Mouse (Mus musculus): Measurements from ENCODE around the gene Slain1. TPM values are rescaled to one million over a fixed set of nuclear protein-coding genes. Genes with fewer than 3 reads are reported as not detected.

Gene Slain1
- total RNA-seq (2023; ENCODE audit: inconsistent age) = 36.2 to 41.0 TPM (median 37.4 TPM) in 4 replicates

GRCm38 (mm10) chr14:103649896-103650334, at the start of gene Slain1:
Gene Slain1, plus strand, starts transcription at chr14:103650228.

Other genes starting within 250 kb of the Slain1 start
- not detected in 4 replicates for gene Scel, start 136.9 kb upstream of the Slain1 start, total RNA-seq (2023; ENCODE audit: inconsistent age)
- gene Ednrb, start 194.2 kb downstream of the Slain1 start, total RNA-seq (2023; ENCODE audit: inconsistent age) = not detected in 4 replicates

Data from B cell, adult (primary cell).